Comparison of ENCODE assay signal across 16 mouse cellular contexts in the genomic region with DNA sequence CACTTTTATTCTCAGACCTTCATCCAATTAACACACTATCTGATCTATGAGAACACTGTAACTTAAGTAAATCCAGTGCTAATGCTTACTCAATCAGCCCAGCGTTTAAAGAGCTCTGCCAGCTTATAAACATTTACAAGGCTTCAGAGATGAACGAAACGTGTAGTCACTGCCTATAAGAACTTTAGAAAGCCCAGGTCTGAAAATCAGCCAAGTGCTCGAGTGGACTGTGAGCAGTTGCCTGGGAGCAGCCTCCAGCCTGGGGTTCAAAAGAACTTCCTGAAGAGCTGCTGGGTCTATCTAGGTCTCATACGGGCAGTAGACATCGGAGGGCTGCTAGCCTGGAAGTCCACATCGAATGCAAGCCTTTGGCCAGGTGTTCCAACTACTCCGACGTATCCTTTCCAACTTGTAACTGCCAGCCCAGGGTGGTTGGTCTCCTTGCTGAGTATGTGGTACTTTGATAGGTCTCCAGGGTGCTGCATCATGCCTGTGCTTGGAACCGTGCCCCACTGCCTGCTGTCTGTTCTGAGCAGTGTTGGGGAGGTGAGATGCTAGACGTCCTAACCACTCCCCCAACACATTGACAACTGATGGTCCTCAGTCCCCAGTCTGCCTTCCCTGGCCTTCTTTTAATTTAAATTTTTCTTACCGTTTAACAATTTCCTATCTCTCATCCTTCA.
A peak's percentile ranks its signal among the peaks of the same experiment; 100 is the strongest.
DNase-seq lines count a peak whose midpoint lies in the region; ATAC-seq and TF ChIP-seq lines count a peak whose summit lies in the region.
"Had no signal": no experiment of that assay in that cellular context is flagged by ENCODE, and none has a peak within 500 bp of the region (broad histone marks: within the 10 kb centered on the region; RNA-seq: fewer than 3 reads in every experiment).

No protein-coding gene starts in this region.

- H3K4me3 ChIP-seq in hindbrain, embryonic 10.5 days = no peak overlapping the region
- no peak overlapping the region for H3K4me3 ChIP-seq in hindbrain, embryonic 16.5 days (ENCODE audit: low read length)
- no peak overlapping the region for H3K4me3 ChIP-seq in midbrain, postnatal 0 days (ENCODE audit: low read depth, low read length)
- H3K4me3 ChIP-seq in midbrain, embryonic 16.5 days (ENCODE audit: low read depth, low read length) = no peak overlapping the region
- H3K4me3 ChIP-seq: erythroblast, embryonic 14.5 days; liver, embryonic 15.5 days; neural tube, embryonic 15.5 days had no signal

- TF ChIP-seq CTCF in midbrain, postnatal 0 days (IDR thresholded peaks at IDR 0.05) = no peak

- no peak for DNase-seq in hindbrain, embryonic 10.5 days (ENCODE audit: low spot score)
- peak; percentile 56 for DNase-seq in midbrain, postnatal 0 days (ENCODE audit: low spot score)
- peak; percentile 55 for DNase-seq in naive thymus-derived CD4-positive, alpha-beta T cell, adult 2 months (ENCODE audit: low read depth)
- no peak for DNase-seq in thymus, postnatal 36 days
- DNase-seq in frontal cortex, adult 2 months (ENCODE audit: extremely low spot score in 1 of 2, low spot score in 1 of 2) = no peak
- DNase-seq: adrenal gland, postnatal 25 days; forebrain, postnatal 0 days; kidney, adult 2 months; kidney, postnatal 25 days; layer of hippocampus, adult 9-11 months had no signal

- peaks cover 61% of the 10 kb centered on the region for H3K4me1 ChIP-seq in hindbrain, embryonic 10.5 days (replicated peaks)
- H3K4me1 ChIP-seq in hindbrain, embryonic 16.5 days (ENCODE audit: control insufficient read depth, insufficient read depth, low read depth, low read length) = peaks cover 49% of the 10 kb centered on the region
- H3K4me1 ChIP-seq in midbrain, postnatal 0 days (ENCODE audit: insufficient read depth, low read length) = peaks cover 21% of the 10 kb centered on the region
- H3K4me1 ChIP-seq in midbrain, embryonic 16.5 days (ENCODE audit: control insufficient read depth, insufficient read depth, low read length) = peaks cover 50% of the 10 kb centered on the region

- no peaks in the 10 kb centered on the region for H3K9me3 ChIP-seq in hindbrain, embryonic 10.5 days
- no peaks in the 10 kb centered on the region for H3K9me3 ChIP-seq in hindbrain, embryonic 16.5 days (ENCODE audit: control insufficient read depth, low read length)
- H3K9me3 ChIP-seq in midbrain, postnatal 0 days (ENCODE audit: low read length) = no peaks in the 10 kb centered on the region
- H3K9me3 ChIP-seq in midbrain, embryonic 16.5 days (replicated peaks; ENCODE audit: control insufficient read depth, low read length, poor library complexity, severe bottlenecking) = no peaks in the 10 kb centered on the region
- H3K9me3 ChIP-seq: liver, embryonic 15.5 days; neural tube, embryonic 15.5 days had no signal

- H3K9ac ChIP-seq in hindbrain, embryonic 16.5 days (ENCODE audit: low read depth, low read length) = no peak overlapping the region
- H3K9ac ChIP-seq in midbrain, postnatal 0 days (replicated peaks; ENCODE audit: low read length, poor library complexity, severe bottlenecking) = no peak overlapping the region
- H3K9ac ChIP-seq in midbrain, embryonic 16.5 days (ENCODE audit: low read depth, low read length) = no peak overlapping the region
- H3K9ac ChIP-seq: forebrain, postnatal 0 days; liver, embryonic 15.5 days; neural tube, embryonic 15.5 days had no signal

- no peaks in the 10 kb centered on the region for H3K36me3 ChIP-seq in hindbrain, embryonic 10.5 days
- no peaks in the 10 kb centered on the region for H3K36me3 ChIP-seq in hindbrain, embryonic 16.5 days (ENCODE audit: control insufficient read depth, insufficient read depth, low read length)
- H3K36me3 ChIP-seq in midbrain, postnatal 0 days (ENCODE audit: insufficient read depth, low read length) = no peaks in the 10 kb centered on the region
- H3K36me3 ChIP-seq in midbrain, embryonic 16.5 days (ENCODE audit: control insufficient read depth, insufficient read depth, low read length) = no peaks in the 10 kb centered on the region
- H3K36me3 ChIP-seq: liver, embryonic 15.5 days; neural tube, embryonic 15.5 days had no signal

- peak overlapping the region; percentile 45; the same call in 1 of the 2 replicates for H3K27ac ChIP-seq in hindbrain, embryonic 10.5 days
- H3K27ac ChIP-seq in hindbrain, embryonic 16.5 days (ENCODE audit: low read depth, low read length) = no peak overlapping the region; the same call in 1 of the 2 replicates
- no peak overlapping the region for H3K27ac ChIP-seq in midbrain, postnatal 0 days (ENCODE audit: low read depth, low read length)
- no peak overlapping the region for H3K27ac ChIP-seq in midbrain, embryonic 16.5 days (ENCODE audit: low read length)
- H3K27ac ChIP-seq: liver, embryonic 15.5 days; neural tube, embryonic 15.5 days had no signal

- WGBS in hindbrain, embryonic 10.5 days = 86% methylated on average over 12 of the region's 12 CpGs
- 60% methylated on average over 12 of the region's 12 CpGs for WGBS in hindbrain, embryonic 16.5 days
- WGBS in midbrain, postnatal 0 days = 67% methylated on average over 12 of the region's 12 CpGs
- 74% methylated on average over 12 of the region's 12 CpGs for WGBS in midbrain, embryonic 16.5 days

- no peak overlapping the region for H3K4me2 ChIP-seq in hindbrain, embryonic 16.5 days (ENCODE audit: low read length)
- H3K4me2 ChIP-seq in midbrain, postnatal 0 days (ENCODE audit: low read depth, low read length, poor library complexity, severe bottlenecking) = no peak overlapping the region
- no peak overlapping the region for H3K4me2 ChIP-seq in midbrain, embryonic 16.5 days (ENCODE audit: low read length)
- H3K4me2 ChIP-seq: liver, embryonic 15.5 days; neural tube, embryonic 15.5 days had no signal

- H3K27me3 ChIP-seq in hindbrain, embryonic 10.5 days (ENCODE audit: insufficient read depth, poor library complexity, severe bottlenecking) = no peaks in the 10 kb centered on the region
- H3K27me3 ChIP-seq in hindbrain, embryonic 16.5 days (replicated peaks; ENCODE audit: control insufficient read depth, insufficient read depth, low read length) = no peaks in the 10 kb centered on the region
- no peaks in the 10 kb centered on the region for H3K27me3 ChIP-seq in midbrain, postnatal 0 days (ENCODE audit: insufficient read depth, low read length)
- H3K27me3 ChIP-seq in midbrain, embryonic 16.5 days (ENCODE audit: control insufficient read depth, insufficient read depth, low read depth, low read length) = no peaks in the 10 kb centered on the region
- H3K27me3 ChIP-seq: liver, embryonic 15.5 days; neural tube, embryonic 15.5 days had no signal

- ATAC-seq in hindbrain, embryonic 16.5 days = no peak
- ATAC-seq in midbrain, postnatal 0 days (ENCODE audit: low FRiP score) = no peak
- no peak for ATAC-seq in midbrain, embryonic 16.5 days
- ATAC-seq in erythroblast, adult 5-6 weeks (replicated peaks; ENCODE audit: low FRiP score, poor library complexity, severe bottlenecking) = peak; percentile 67
- ATAC-seq: forebrain, postnatal 0 days had no signal

Comparison
In these comparisons a context has a peak if more than half of its experiments do, and no peak if none do; other contexts are left out.
1. DNase-seq: peak in midbrain, postnatal 0 days (single experiment) and naive thymus-derived CD4-positive, alpha-beta T cell, adult 2 months (single experiment); none in hindbrain, embryonic 10.5 days (single experiment), thymus, postnatal 36 days (0 of 2) and frontal cortex, adult 2 months (0 of 2).